Mouse (Mus musculus) liver, embryonic 13.5 days (tissue): ENCODE results near the gene Pde4d. TPM values are rescaled to one million over a fixed set of nuclear protein-coding genes. Genes with fewer than 3 reads are reported as not detected.
A peak's percentile ranks its signal among the peaks of the same experiment; 100 is the strongest.

Experiments used
- ATAC-seq: fragments of 200-750 bp; cut with Nextera tagmentation; 2 replicates; pipeline ENCODE4 v1.8.0; 2017; ENCODE audit warnings: low read depth, mild to moderate bottlenecking, moderate number of reproducible peaks, moderate library complexity
- DNase-seq: peaks from one replicate; pipeline ENCODE4 v3.0.0; 2022
- H3K27ac ChIP-seq: fragments of 300-500 bp; sonication (generic); 2 replicates; pipeline ENCODE4 v1.5.1; 2015; ENCODE audit warnings: moderate library complexity, mild to moderate bottlenecking, inconsistent platforms
- H3K27me3 ChIP-seq: fragments of 300-500 bp; sonication (generic); 2 replicates; pipeline ENCODE4 v1.6.1; 2015; ENCODE audit warnings: mild to moderate bottlenecking, inconsistent platforms
- H3K36me3 ChIP-seq: fragments of 300-500 bp; sonication (generic); 2 replicates; pipeline ENCODE4 v1.6.1; 2015; ENCODE audit warnings: mild to moderate bottlenecking, inconsistent platforms
- H3K4me1 ChIP-seq: fragments of 300-500 bp; sonication (generic); replicated peaks from 2 replicates; pipeline ENCODE4 v1.6.1; 2015; ENCODE audit warnings: inconsistent platforms
- H3K4me2 ChIP-seq: fragments of 300-500 bp; sonication (generic); 2 replicates; pipeline ENCODE4 v1.6.1; 2015; ENCODE audit warnings: inconsistent platforms, mild to moderate bottlenecking, moderate library complexity
- H3K4me3 ChIP-seq: fragments of 300-500 bp; sonication (generic); replicated peaks from 2 replicates; pipeline ENCODE4 v1.5.1; 2015; ENCODE audit warnings: mild to moderate bottlenecking, inconsistent platforms
- H3K9ac ChIP-seq: fragments of 300-500 bp; sonication (generic); 2 replicates; pipeline ENCODE4 v1.6.1; 2015; ENCODE audit warnings: mild to moderate bottlenecking, inconsistent platforms
- H3K9me3 ChIP-seq: fragments of 300-500 bp; sonication (generic); replicated peaks from 2 replicates; pipeline ENCODE4 v1.6.1; 2016; ENCODE audit warnings: inconsistent platforms
- WGBS: fragments of 180-500 bp; shearing (Covaris S2); methylation state at CpG from one replicate; pipeline ENCODE4 v1.1.7; 2015; ENCODE audit not compliant: insufficient replicate concordance; 5-methylcytosine and 5-hydroxymethylcytosine counted together
- polyA plus RNA-seq: library from polyadenylated mRNA; unstranded; fragments of >200 nt; fragmentation: Nextera tagmentation; extraction: Ambion mirVana; gene quantifications from 2 replicates; pipeline ENCODE4 v1.2.1, GENCODE M21; 2015

Gene Pde4d
- polyA plus RNA-seq, 1 experiment from 2014 or later: 11.8 TPM

GRCm38 (mm10) chr13:109437231-109437776 lies 987.6 kb downstream of the Pde4d start:
- H3K4me2 ChIP-seq: no peak overlapping the region

GRCm38 (mm10) chr13:109439436-109440161 lies 989.9 kb downstream of the Pde4d start:
- Histone ChIP-seq H3K4me1 (peaks cover 4% of the 10 kb centered on the region; the same call in 1 of the 2 replicates), H3K9me3 (no peaks in the 10 kb centered on the region), H3K36me3 (no peaks in the 10 kb centered on the region), H3K27ac (no peak overlapping the region), H3K4me2 (no peak overlapping the region), H3K9ac (no peak overlapping the region), H3K27me3 (no peaks in the 10 kb centered on the region), H3K4me3 (no peak overlapping the region)
- ATAC-seq (no peak), DNase-seq (no peak)
- WGBS: 54% methylated on average over 5 of the region's 5 CpGs

More at GRCm38 (mm10) chr13:109437231-109437776, 987.6 kb downstream of the Pde4d start:
- Histone ChIP-seq H3K4me1 (peaks cover 4% of the 10 kb centered on the region; the same call in 1 of the 2 replicates), H3K27me3 (no peaks in the 10 kb centered on the region), H3K9me3 (no peaks in the 10 kb centered on the region), H3K36me3 (no peaks in the 10 kb centered on the region), H3K9ac (no peak overlapping the region), H3K27ac (no peak overlapping the region), H3K4me3 (no peak overlapping the region)
- 24% methylated on average over 4 of the region's 4 CpGs for WGBS
- no peak for DNase-seq
- no peak for ATAC-seq

GRCm38 (mm10) chr13:109440331-109440730 lies 990.6 kb downstream of the Pde4d start:
- ATAC-seq: peak; percentile 57
- Histone ChIP-seq H3K27ac (no peak overlapping the region; the same call in 1 of the 2 replicates), H3K9ac (no peak overlapping the region)

GRCm38 (mm10) chr13:109440881-109441280 lies 991.1 kb downstream of the Pde4d start:
- ATAC-seq: peak; percentile 78
- 2% methylated on average over 12 of the region's 12 CpGs for WGBS
- peaks cover 4% of the 10 kb centered on the region; the same call in 1 of the 2 replicates for H3K4me1 ChIP-seq
- H3K36me3 ChIP-seq: no peaks in the 10 kb centered on the region
- DNase-seq: peak; percentile 12
- H3K9me3 ChIP-seq: no peaks in the 10 kb centered on the region
- H3K9ac ChIP-seq: peak overlapping the region; percentile 49
- no peaks in the 10 kb centered on the region for H3K27me3 ChIP-seq
- H3K27ac ChIP-seq: peak overlapping the region; percentile 58
- H3K4me2 ChIP-seq: peak overlapping the region; percentile 61
- peak overlapping the region; percentile 45 for H3K4me3 ChIP-seq

More at GRCm38 (mm10) chr13:109440331-109440730, 990.6 kb downstream of the Pde4d start:
- H3K9me3 ChIP-seq: no peaks in the 10 kb centered on the region
- WGBS: 2% methylated on average over 8 of the region's 8 CpGs
- no peak for DNase-seq
- peaks cover 4% of the 10 kb centered on the region; the same call in 1 of the 2 replicates for H3K4me1 ChIP-seq
- H3K4me3 ChIP-seq: peak overlapping the region; percentile 45
- H3K27me3 ChIP-seq: no peaks in the 10 kb centered on the region
- no peaks in the 10 kb centered on the region for H3K36me3 ChIP-seq
- peak overlapping the region; percentile 61 for H3K4me2 ChIP-seq

- WGBS: 50% methylated on average over 12 of the region's 12 CpGs
Measured at GRCm38 (mm10) chr13:109441401-109441973, 991.7 kb downstream of the Pde4d start.

GRCm38 (mm10) chr13:109446138-109446537 lies 996.4 kb downstream of the Pde4d start:
- Histone ChIP-seq H3K36me3 (no peaks in the 10 kb centered on the region), H3K4me1 (no peaks in the 10 kb centered on the region; the same call in 1 of the 2 replicates), H3K9me3 (no peaks in the 10 kb centered on the region), H3K27me3 (no peaks in the 10 kb centered on the region), H3K4me3 (no peak overlapping the region), H3K27ac (no peak overlapping the region), H3K9ac (no peak overlapping the region), H3K4me2 (no peak overlapping the region)
- ATAC-seq: no peak
- WGBS: 71% methylated on average over 7 of the region's 7 CpGs
- DNase-seq: no peak

More at GRCm38 (mm10) chr13:109441401-109441973, 991.7 kb downstream of the Pde4d start:
- Histone ChIP-seq H3K36me3 (no peaks in the 10 kb centered on the region), H3K4me2 (peak overlapping the region; percentile 61), H3K9ac (peak overlapping the region; percentile 49; the same call in 1 of the 2 replicates), H3K4me3 (peak overlapping the region; percentile 45; the same call in 1 of the 2 replicates), H3K4me1 (peaks cover 4% of the 10 kb centered on the region; the same call in 1 of the 2 replicates), H3K27ac (no peak overlapping the region), H3K9me3 (no peaks in the 10 kb centered on the region), H3K27me3 (no peaks in the 10 kb centered on the region)
- ATAC-seq (no peak), DNase-seq (no peak)

GRCm38 (mm10) chr13:109448121-109448520 lies 998.4 kb downstream of the Pde4d start:
- Histone ChIP-seq H3K27ac (no peak overlapping the region), H3K27me3 (no peaks in the 10 kb centered on the region), H3K4me3 (no peak overlapping the region), H3K4me2 (no peak overlapping the region), H3K9ac (no peak overlapping the region), H3K9me3 (no peaks in the 10 kb centered on the region), H3K36me3 (no peaks in the 10 kb centered on the region), H3K4me1 (no peaks in the 10 kb centered on the region)
- ATAC-seq: no peak
- DNase-seq: no peak
- WGBS: 61% methylated on average over 5 of the region's 5 CpGs

GRCm38 (mm10) chr13:109474344-109474743 lies 1024.6 kb downstream of the Pde4d start:
- Histone ChIP-seq H3K9ac (no peak overlapping the region), H3K36me3 (no peaks in the 10 kb centered on the region), H3K27ac (no peak overlapping the region), H3K4me1 (0 out of 2 replicates have a peak, but pooled peaks cover 2% of the 10 kb centered on the region), H3K4me2 (no peak overlapping the region), H3K27me3 (no peaks in the 10 kb centered on the region), H3K4me3 (no peak overlapping the region), H3K9me3 (no peaks in the 10 kb centered on the region)
- ATAC-seq: no peak
- DNase-seq: no peak

- Histone ChIP-seq H3K36me3 (no peaks in the 10 kb centered on the region), H3K9ac (no peak overlapping the region), H3K27ac (no peak overlapping the region), H3K27me3 (no peaks in the 10 kb centered on the region), H3K4me2 (no peak overlapping the region), H3K9me3 (no peaks in the 10 kb centered on the region), H3K4me3 (no peak overlapping the region), H3K4me1 (no peaks in the 10 kb centered on the region)
- WGBS: 53% methylated on average over 7 of the region's 7 CpGs
- no peak for DNase-seq
- peak; percentile 51; the same call in 1 of the 2 replicates for ATAC-seq
Measured at GRCm38 (mm10) chr13:109481446-109481845, 1031.7 kb downstream of the Pde4d start.

- Histone ChIP-seq H3K4me1 (no peaks in the 10 kb centered on the region), H3K9me3 (no peaks in the 10 kb centered on the region), H3K27me3 (no peaks in the 10 kb centered on the region), H3K27ac (no peak overlapping the region), H3K9ac (no peak overlapping the region), H3K4me2 (no peak overlapping the region), H3K36me3 (no peaks in the 10 kb centered on the region), H3K4me3 (no peak overlapping the region)
- DNase-seq: no peak
- 73% methylated on average over 6 of the region's 6 CpGs for WGBS
- ATAC-seq: no peak
Measured at GRCm38 (mm10) chr13:109486166-109486565, 1036.4 kb downstream of the Pde4d start.

- no peak for DNase-seq
Measured at GRCm38 (mm10) chr13:109487378-109487777, 1037.6 kb downstream of the Pde4d start.

More at GRCm38 (mm10) chr13:109487378-109487777, 1037.6 kb downstream of the Pde4d start:
- no peaks in the 10 kb centered on the region for H3K36me3 ChIP-seq
- H3K4me1 ChIP-seq: peaks cover 4% of the 10 kb centered on the region; the same call in 1 of the 2 replicates
- no peaks in the 10 kb centered on the region for H3K27me3 ChIP-seq
- no peak for ATAC-seq
- no peak overlapping the region for H3K4me2 ChIP-seq
- H3K27ac ChIP-seq: no peak overlapping the region
- H3K9me3 ChIP-seq: no peaks in the 10 kb centered on the region
- H3K4me3 ChIP-seq: no peak overlapping the region
- H3K9ac ChIP-seq: no peak overlapping the region
- WGBS: 65% methylated on average over 2 of the region's 2 CpGs
